Mouse (Mus musculus) erythroblast, embryonic 14.5 days (primary cell): ENCODE measurements around the gene Pik3r2.

Experiments used
- GATA1 ChIP-seq: IDR thresholded peaks from 2 replicates; pipeline ENCODE4 v1.6.1; 2012; ENCODE audit warnings: low read length, inconsistent platforms, mixed read lengths
- TAL1 ChIP-seq: IDR thresholded peaks from 3 replicates; pipeline ENCODE4 v1.6.1; 2012; ENCODE audit warnings: low read length, inconsistent platforms, mixed read lengths

DNA sequence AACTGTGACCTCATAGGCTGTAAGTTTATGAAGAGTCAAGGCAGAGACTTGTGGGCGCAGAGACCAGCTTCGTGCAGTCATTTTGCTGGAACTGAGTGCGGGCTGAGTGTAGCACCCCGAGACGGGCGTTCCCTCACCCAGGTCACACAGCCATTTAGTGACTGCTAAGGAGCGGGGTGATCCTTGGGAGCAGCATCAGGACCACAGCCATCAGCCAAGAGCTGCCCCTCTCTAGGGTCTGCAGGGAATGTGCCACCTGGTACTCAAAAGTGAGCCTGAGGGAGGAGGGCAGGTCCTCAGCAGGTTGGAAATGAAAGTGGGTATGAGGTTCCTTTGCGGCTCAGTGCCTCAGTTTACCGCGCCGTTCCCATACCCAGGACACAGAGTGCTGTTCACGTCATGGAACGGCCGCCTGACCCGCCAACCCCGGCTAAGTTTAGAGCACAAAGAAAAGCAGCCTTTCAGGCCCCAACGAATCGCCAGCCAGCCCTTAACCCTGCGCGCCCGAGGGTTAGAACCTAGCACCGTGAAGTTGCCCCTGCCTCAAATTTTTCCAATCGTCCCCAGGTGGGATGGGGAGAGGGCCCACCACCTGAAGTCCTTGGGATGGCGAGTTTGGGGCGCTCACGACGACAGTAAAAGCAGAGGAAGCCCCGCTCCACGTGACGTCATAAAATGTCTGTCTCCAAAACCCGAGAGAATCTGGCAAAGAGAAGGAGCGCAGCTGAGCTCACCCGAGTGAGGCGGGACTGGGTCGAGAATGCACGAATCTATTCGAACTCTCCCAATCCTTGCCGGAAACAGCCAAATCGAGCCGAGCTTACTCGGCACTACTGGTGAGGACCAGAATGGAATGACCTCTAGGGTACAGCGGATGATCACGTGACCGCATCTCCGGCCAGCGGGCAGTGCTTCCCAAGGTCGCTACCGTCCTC, 32.6 kb downstream of the Pik3r2 start:
- TF ChIP-seq GATA1 (no peak), TAL1 (no peak)
